Mouse (Mus musculus) kidney, postnatal 36 days (tissue): ENCODE measurements around the gene Olfr827.

ENCODE experiments used
- DNase-seq, 2 experiments: peaks; one replicate each; pipeline ENCODE4 v3.0.0; 2021 to 2022; ENCODE audit warnings: mixed read lengths in 2 of 2

Gene Olfr827

GRCm38 (mm10) chr10:130214303-130214702 is at the start of gene Olfr827:
Gene Olfr827 (minus strand): TSS chr10:130214403.
- DNase-seq = no peak

- DNase-seq = no peak
These were observed 49.0 kb upstream of the Olfr827 start for GRCm38 (mm10) chr10:130263203-130263602.

GRCm38 (mm10) chr10:130259483-130259882 is 45.3 kb upstream of the Olfr827 start:
- DNase-seq = no peak

DNA sequence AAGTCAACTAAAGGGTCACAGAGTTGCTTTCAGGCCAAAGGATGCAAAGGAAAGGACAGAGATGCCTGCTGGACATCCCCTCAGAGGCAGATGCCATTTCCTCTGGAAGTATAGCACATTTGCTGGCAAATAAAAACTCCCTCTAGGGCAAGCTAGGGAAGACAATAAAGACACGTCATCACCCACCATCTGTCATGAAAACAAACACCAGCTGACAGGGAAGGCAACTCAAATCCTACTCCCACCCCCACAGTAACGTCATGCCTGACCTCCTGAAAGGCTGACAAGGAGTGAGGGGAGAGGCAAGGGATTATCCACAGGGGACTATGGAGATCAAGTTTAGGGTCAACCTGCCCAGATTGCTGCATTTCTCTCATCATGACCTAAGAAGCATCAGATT is 30.1 kb upstream of the Olfr827 start:
- no peak for DNase-seq

DNA sequence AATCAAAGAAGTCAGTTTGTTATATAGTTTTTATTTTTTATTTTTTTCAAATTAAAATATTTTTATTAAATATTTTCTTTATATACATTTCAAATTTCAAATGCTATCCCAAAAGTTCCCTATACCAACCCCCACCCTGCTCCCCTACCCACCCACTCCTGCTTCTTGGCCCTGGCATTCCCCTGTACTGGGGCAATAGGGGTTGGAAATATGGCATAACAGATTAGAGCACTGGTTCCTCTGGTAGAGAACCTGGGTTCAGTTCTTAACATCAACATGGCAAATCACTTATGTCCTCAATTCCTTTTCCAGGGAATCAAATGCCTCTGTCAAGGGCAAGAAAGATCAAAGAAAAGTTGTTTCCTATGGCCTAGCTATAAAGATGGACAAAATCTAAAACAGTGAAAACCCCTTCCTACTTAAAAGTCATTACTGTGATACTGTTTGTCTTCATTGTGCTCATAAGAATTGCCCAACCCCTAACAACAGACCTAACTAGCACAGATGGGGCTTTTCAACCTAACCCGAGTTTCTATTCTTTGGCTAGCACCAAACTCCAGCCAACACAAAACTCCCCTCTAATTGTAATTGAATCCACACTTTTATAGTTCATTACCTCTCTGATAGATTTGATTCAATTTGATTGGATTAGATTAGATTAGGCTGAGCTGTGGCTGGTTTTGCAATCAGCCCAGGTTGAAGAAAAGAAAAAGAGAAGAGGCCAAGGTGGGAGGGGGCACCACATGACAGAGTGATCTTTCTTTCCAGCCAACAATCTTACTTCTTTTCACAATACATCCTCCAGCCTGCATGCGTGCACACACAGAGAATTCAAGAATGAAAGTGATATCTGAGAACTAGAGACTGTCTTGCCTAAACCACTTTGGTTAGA is 24.4 kb upstream of the Olfr827 start:
- no peak for DNase-seq

DNA sequence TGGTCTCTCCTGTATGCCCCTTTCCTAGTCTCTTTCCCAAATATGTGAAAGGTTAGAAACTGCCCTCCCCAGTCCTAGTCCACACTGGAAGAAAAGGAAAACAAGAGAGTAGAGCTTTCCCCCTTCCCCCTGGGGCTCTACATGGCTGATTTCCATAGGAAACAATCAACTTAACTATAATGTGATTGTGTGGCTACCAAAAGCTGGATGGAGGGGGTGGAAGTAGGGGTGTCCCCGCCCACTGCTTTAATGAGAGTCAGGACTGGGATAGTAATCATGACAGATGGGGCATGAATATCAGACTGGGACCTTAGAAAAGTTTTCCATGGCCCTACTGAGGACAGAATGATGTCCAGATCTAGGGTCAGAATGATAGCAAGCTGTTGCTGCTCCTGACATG is 20.4 kb upstream of the Olfr827 start:
- no peak for DNase-seq

- DNase-seq = no peak
These were observed 17.9 kb upstream of the Olfr827 start for GRCm38 (mm10) chr10:130232117-130232516.

DNA sequence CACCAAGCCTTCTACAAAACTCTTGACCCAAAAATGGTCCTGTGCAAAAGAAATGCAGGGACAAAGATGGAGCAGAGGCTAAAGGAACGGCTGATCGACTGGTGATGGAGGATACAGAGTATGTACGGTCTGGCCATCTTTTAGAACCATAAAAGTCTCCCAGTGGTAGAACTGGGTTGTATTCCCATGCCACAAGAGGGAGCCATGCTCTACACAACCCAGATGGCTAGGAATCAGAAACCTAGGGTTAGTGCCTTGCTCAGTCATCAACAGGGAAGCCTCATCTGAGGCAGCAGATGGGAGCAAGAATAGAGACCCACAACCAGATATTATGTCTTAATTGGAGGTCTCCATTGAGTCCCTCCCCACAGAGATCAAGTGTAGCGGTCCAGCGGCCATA is 15.4 kb upstream of the Olfr827 start:
- DNase-seq = no peak

DNA sequence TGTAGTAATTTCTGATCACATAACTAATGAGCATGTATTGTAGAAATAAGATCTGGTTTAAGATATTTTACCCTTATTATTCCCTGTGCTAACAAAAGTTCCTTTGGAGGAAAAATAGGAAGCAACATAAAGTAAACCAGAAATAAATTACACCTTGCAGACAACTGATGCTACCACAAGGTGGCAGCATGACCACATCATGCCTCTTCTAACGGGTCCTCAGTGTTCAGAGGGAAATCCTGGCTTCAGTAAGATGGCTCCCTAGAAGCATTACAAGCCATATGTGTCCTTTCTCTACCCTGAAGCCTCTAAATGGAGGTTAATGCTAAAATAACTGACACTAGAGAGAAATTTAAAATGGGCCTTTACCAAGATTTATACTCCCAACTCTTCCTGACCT is 14.0 kb upstream of the Olfr827 start:
- peak; percentile 21 to 59 for DNase-seq

DNA sequence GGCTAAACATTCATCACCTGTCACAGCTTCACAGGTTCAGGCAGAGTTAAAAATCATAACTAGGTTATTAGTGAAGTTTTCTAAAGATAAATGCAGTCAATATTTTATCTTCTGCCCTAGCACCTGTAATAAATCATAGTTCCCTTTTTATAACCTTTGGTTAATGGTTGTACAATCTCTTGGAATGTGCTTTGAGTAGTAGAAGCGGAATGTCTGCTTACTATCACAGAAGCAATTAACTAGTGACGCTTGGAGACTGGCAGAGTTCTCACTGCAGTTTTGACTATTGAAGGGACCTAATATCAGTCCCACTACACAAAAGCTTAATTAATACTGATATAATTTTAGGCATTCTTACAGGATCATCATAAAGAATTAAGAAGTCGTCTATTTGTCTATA is 10.8 kb upstream of the Olfr827 start:
- no peak for DNase-seq

GRCm38 (mm10) chr10:130184086-130184485 is 30.1 kb downstream of the Olfr827 start, which contains the start of gene Olfr826:
Gene Olfr826 (minus strand): TSS chr10:130184186.
- no peak for DNase-seq

DNA sequence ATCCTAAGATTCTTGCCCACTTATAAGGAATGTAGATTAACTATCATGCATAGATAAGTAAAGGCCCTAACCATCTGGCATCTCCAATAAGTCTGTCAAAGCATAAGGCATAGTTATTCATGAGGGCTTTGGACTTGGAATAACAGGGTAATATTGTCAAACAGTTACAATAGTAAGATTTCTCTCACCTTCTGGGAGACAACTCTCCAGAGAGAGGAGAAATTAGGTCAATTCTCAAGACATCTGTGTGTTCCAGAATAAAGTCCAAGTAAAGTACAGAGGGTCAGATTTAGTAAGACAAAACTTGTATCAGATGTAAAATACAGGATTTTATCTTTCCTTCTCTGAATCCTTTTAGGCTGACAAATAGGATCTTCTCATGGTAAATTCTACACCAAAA is 47.5 kb downstream of the Olfr827 start, which contains the start of gene Olfr825:
Olfr825 (minus strand) TSS at position 101 of the 400 bp plus-strand sequence.
- DNase-seq = no peak

DNA sequence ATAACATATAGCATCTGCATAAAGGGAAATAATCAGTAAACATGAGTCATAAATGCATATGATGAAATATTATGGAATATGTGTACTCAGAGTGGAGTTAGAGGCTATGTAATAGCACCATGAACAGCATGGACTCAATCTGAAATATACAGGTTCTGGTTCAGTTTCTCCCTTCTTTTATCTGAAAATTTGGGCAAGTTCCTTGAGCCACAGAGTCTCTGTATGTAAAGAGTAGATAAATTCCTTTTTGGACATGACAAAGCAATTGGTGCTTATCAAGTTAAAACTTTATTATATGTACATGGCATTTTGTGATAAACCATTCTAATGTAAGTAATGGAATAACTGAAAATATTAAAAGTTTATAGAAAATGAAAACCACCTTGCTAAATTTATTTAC is 49.0 kb downstream of the Olfr827 start:
- no peak for DNase-seq
